Mouse (Mus musculus): Measurements from ENCODE around the gene Hus1. TPM values are rescaled to one million over a fixed set of nuclear protein-coding genes. Genes with fewer than 3 reads are reported as not detected.

Gene Hus1
- polyA plus RNA-seq, 1 experiment from 2014 or later = 20.3 TPM

GRCm38 (mm10) chr11:9048011-9048702 lies 37.2 kb upstream of the Hus1 start, which contains the start of gene Gm11992:
Gm11992 (plus strand) TSS chr11:9048594.
- Histone ChIP-seq H3K4me2 (replicated peaks; ENCODE audit: low read depth, low read length) (peak within 1 kb of the TSS; percentile 95), H3K27ac (ENCODE audit: low read length) (no peak within 1 kb of the TSS)

GRCm38 (mm10) chr11:9047044-9047443 lies 36.1 kb upstream of the Hus1 start:
- Histone ChIP-seq H3K36me3 (ENCODE audit: control insufficient read depth, insufficient read depth, low read length) (no peaks in the 10 kb centered on the region), H3K4me1 (ENCODE audit: control insufficient read depth, insufficient read depth, low read length) (0 out of 2 replicates have a peak, but pooled peaks cover 4% of the 10 kb centered on the region), H3K27ac (ENCODE audit: low read length) (no peak overlapping the region), H3K9me3 (ENCODE audit: control insufficient read depth, low read depth, low read length) (no peaks in the 10 kb centered on the region), H3K4me2 (replicated peaks; ENCODE audit: low read depth, low read length) (no peak overlapping the region), H3K9ac (replicated peaks; ENCODE audit: low read depth, low read length) (no peak overlapping the region), H3K27me3 (ENCODE audit: control insufficient read depth, insufficient read depth, low read length) (0 out of 2 replicates have a peak, but pooled peaks cover 6% of the 10 kb centered on the region), H3K4me3 (ENCODE audit: low read depth, low read length) (no peak overlapping the region)
- WGBS = 76% methylated on average over 5 of the region's 5 CpGs
- no peak for ATAC-seq (ENCODE audit: insufficient number of reproducible peaks, insufficient read depth, low FRiP score, low read depth)

More at GRCm38 (mm10) chr11:9048011-9048702, 37.2 kb upstream of the Hus1 start, which contains the start of gene Gm11992:
- WGBS = 4% methylated on average over 21 of the region's 21 CpGs
- H3K4me1 ChIP-seq (ENCODE audit: control insufficient read depth, insufficient read depth, low read length) = 0 out of 2 replicates have a peak, but pooled peaks cover 4% of the 10 kb centered on the region
- no peaks in the 10 kb centered on the region for H3K9me3 ChIP-seq (ENCODE audit: control insufficient read depth, low read depth, low read length)
- H3K4me3 ChIP-seq (ENCODE audit: low read depth, low read length) = peak within 1 kb of the TSS; percentile 44
- 0 out of 2 replicates have a peak, but pooled peaks cover 6% of the 10 kb centered on the region for H3K27me3 ChIP-seq (ENCODE audit: control insufficient read depth, insufficient read depth, low read length)
- peak; percentile 99 for ATAC-seq (ENCODE audit: insufficient number of reproducible peaks, insufficient read depth, low FRiP score, low read depth)
- 0 out of 2 replicates have a peak within 1 kb of the TSS, but pooled peaks have one; percentile 10 for H3K9ac ChIP-seq (replicated peaks; ENCODE audit: low read depth, low read length)
- H3K36me3 ChIP-seq (ENCODE audit: control insufficient read depth, insufficient read depth, low read length) = no peaks in the 10 kb centered on the region

- Histone ChIP-seq H3K4me1 (ENCODE audit: control insufficient read depth, insufficient read depth, low read length) (0 out of 2 replicates have a peak, but pooled peaks cover 4% of the 10 kb centered on the region), H3K27ac (ENCODE audit: low read length) (no peak overlapping the region), H3K36me3 (ENCODE audit: control insufficient read depth, insufficient read depth, low read length) (no peaks in the 10 kb centered on the region), H3K4me2 (replicated peaks; ENCODE audit: low read depth, low read length) (no peak overlapping the region), H3K9me3 (ENCODE audit: control insufficient read depth, low read depth, low read length) (no peaks in the 10 kb centered on the region), H3K4me3 (ENCODE audit: low read depth, low read length) (no peak overlapping the region), H3K27me3 (ENCODE audit: control insufficient read depth, insufficient read depth, low read length) (0 out of 2 replicates have a peak, but pooled peaks cover 6% of the 10 kb centered on the region), H3K9ac (replicated peaks; ENCODE audit: low read depth, low read length) (no peak overlapping the region)
- WGBS = 83% methylated on average over 2 of the region's 2 CpGs
- no peak for ATAC-seq (ENCODE audit: insufficient number of reproducible peaks, insufficient read depth, low FRiP score, low read depth)
These were observed 35.6 kb upstream of the Hus1 start for GRCm38 (mm10) chr11:9046546-9046945.

GRCm38 (mm10) chr11:9031530-9031929 lies 20.5 kb upstream of the Hus1 start:
- Histone ChIP-seq H3K4me2 (replicated peaks; ENCODE audit: low read depth, low read length) (no peak overlapping the region), H3K27ac (ENCODE audit: low read length) (no peak overlapping the region), H3K9ac (replicated peaks; ENCODE audit: low read depth, low read length) (no peak overlapping the region), H3K36me3 (ENCODE audit: control insufficient read depth, insufficient read depth, low read length) (no peaks in the 10 kb centered on the region), H3K4me1 (ENCODE audit: control insufficient read depth, insufficient read depth, low read length) (no peaks in the 10 kb centered on the region), H3K9me3 (ENCODE audit: control insufficient read depth, low read depth, low read length) (no peaks in the 10 kb centered on the region), H3K4me3 (ENCODE audit: low read depth, low read length) (no peak overlapping the region), H3K27me3 (ENCODE audit: control insufficient read depth, insufficient read depth, low read length) (no peaks in the 10 kb centered on the region)
- WGBS = 93% methylated on average over 2 of the region's 2 CpGs
- ATAC-seq (ENCODE audit: insufficient number of reproducible peaks, insufficient read depth, low FRiP score, low read depth) = no peak

GRCm38 (mm10) chr11:9025211-9025610 lies 14.2 kb upstream of the Hus1 start:
- Histone ChIP-seq H3K27me3 (ENCODE audit: control insufficient read depth, insufficient read depth, low read length) (no peaks in the 10 kb centered on the region), H3K4me1 (ENCODE audit: control insufficient read depth, insufficient read depth, low read length) (no peaks in the 10 kb centered on the region), H3K4me3 (ENCODE audit: low read depth, low read length) (no peak overlapping the region), H3K36me3 (ENCODE audit: control insufficient read depth, insufficient read depth, low read length) (no peaks in the 10 kb centered on the region), H3K9ac (replicated peaks; ENCODE audit: low read depth, low read length) (no peak overlapping the region), H3K9me3 (ENCODE audit: control insufficient read depth, low read depth, low read length) (no peaks in the 10 kb centered on the region), H3K4me2 (replicated peaks; ENCODE audit: low read depth, low read length) (no peak overlapping the region), H3K27ac (ENCODE audit: low read length) (no peak overlapping the region)
- no peak for ATAC-seq (ENCODE audit: insufficient number of reproducible peaks, insufficient read depth, low FRiP score, low read depth)
- WGBS = 77% methylated on average over 3 of the region's 3 CpGs

- Histone ChIP-seq H3K36me3 (ENCODE audit: control insufficient read depth, insufficient read depth, low read length) (no peaks in the 10 kb centered on the region), H3K9me3 (ENCODE audit: control insufficient read depth, low read depth, low read length) (no peaks in the 10 kb centered on the region), H3K27ac (ENCODE audit: low read length) (no peak overlapping the region), H3K9ac (replicated peaks; ENCODE audit: low read depth, low read length) (no peak overlapping the region), H3K4me1 (ENCODE audit: control insufficient read depth, insufficient read depth, low read length) (no peaks in the 10 kb centered on the region), H3K27me3 (ENCODE audit: control insufficient read depth, insufficient read depth, low read length) (no peaks in the 10 kb centered on the region), H3K4me2 (replicated peaks; ENCODE audit: low read depth, low read length) (no peak overlapping the region), H3K4me3 (ENCODE audit: low read depth, low read length) (no peak overlapping the region)
- 76% methylated on average over 7 of the region's 7 CpGs for WGBS
- ATAC-seq (ENCODE audit: insufficient number of reproducible peaks, insufficient read depth, low FRiP score, low read depth) = no peak
These were observed 13.8 kb upstream of the Hus1 start for GRCm38 (mm10) chr11:9024782-9025181.

- 79% methylated on average over 5 of the region's 5 CpGs for WGBS
- Histone ChIP-seq H3K4me1 (ENCODE audit: control insufficient read depth, insufficient read depth, low read length) (no peaks in the 10 kb centered on the region), H3K9ac (replicated peaks; ENCODE audit: low read depth, low read length) (no peak overlapping the region), H3K9me3 (ENCODE audit: control insufficient read depth, low read depth, low read length) (no peaks in the 10 kb centered on the region), H3K4me3 (ENCODE audit: low read depth, low read length) (no peak overlapping the region), H3K4me2 (replicated peaks; ENCODE audit: low read depth, low read length) (no peak overlapping the region), H3K27ac (ENCODE audit: low read length) (no peak overlapping the region), H3K27me3 (ENCODE audit: control insufficient read depth, insufficient read depth, low read length) (no peaks in the 10 kb centered on the region), H3K36me3 (ENCODE audit: control insufficient read depth, insufficient read depth, low read length) (no peaks in the 10 kb centered on the region)
- ATAC-seq (ENCODE audit: insufficient number of reproducible peaks, insufficient read depth, low FRiP score, low read depth) = peak; percentile 91
These were observed 9.2 kb upstream of the Hus1 start for GRCm38 (mm10) chr11:9020207-9020606.

GRCm38 (mm10) chr11:9018491-9019267 lies 7.7 kb upstream of the Hus1 start:
- Histone ChIP-seq H3K36me3 (ENCODE audit: control insufficient read depth, insufficient read depth, low read length) (no peaks in the 10 kb centered on the region), H3K4me2 (replicated peaks; ENCODE audit: low read depth, low read length) (no peak overlapping the region), H3K27me3 (ENCODE audit: control insufficient read depth, insufficient read depth, low read length) (no peaks in the 10 kb centered on the region), H3K4me3 (ENCODE audit: low read depth, low read length) (no peak overlapping the region), H3K9me3 (ENCODE audit: control insufficient read depth, low read depth, low read length) (no peaks in the 10 kb centered on the region), H3K27ac (ENCODE audit: low read length) (no peak overlapping the region), H3K4me1 (ENCODE audit: control insufficient read depth, insufficient read depth, low read length) (no peaks in the 10 kb centered on the region), H3K9ac (replicated peaks; ENCODE audit: low read depth, low read length) (no peak overlapping the region)
- WGBS = 68% methylated on average over 6 of the region's 6 CpGs
- ATAC-seq (ENCODE audit: insufficient number of reproducible peaks, insufficient read depth, low FRiP score, low read depth) = no peak
